Mouse (Mus musculus) heart, embryonic 12.5 days (tissue): ENCODE data around the gene Meis2. TPM values are rescaled to one million over a fixed set of nuclear protein-coding genes. Genes with fewer than 3 reads are reported as not detected.

Experiments
- ATAC-seq: fragments of 200-750 bp; cut with Nextera tagmentation; 2 replicates; pipeline ENCODE4 v1.8.0; 2017; ENCODE audit warnings: moderate TSS enrichment, moderate library complexity; ENCODE audit not compliant: insufficient number of reproducible peaks, low FRiP score
- H3K27ac ChIP-seq: fragments of 300-500 bp; sonication (generic); 2 replicates; pipeline ENCODE4 v1.5.1; 2016; ENCODE audit warnings: mild to moderate bottlenecking, moderate library complexity; ENCODE audit not compliant: poor library complexity, severe bottlenecking
- H3K27me3 ChIP-seq: fragments of 300-500 bp; sonication (generic); replicated peaks from 2 replicates; pipeline ENCODE4 v1.6.1; 2016; ENCODE audit warnings: mild to moderate bottlenecking, moderate library complexity
- H3K36me3 ChIP-seq: fragments of 300-500 bp; sonication (generic); 2 replicates; pipeline ENCODE4 v1.6.1; 2016; ENCODE audit warnings: mild to moderate bottlenecking, moderate library complexity
- H3K4me1 ChIP-seq: fragments of 300-500 bp; sonication (generic); replicated peaks from 2 replicates; pipeline ENCODE4 v1.6.1; 2016; ENCODE audit warnings: mild to moderate bottlenecking
- H3K4me2 ChIP-seq: fragments of 300-500 bp; sonication (generic); 2 replicates; pipeline ENCODE4 v1.6.1; 2016; ENCODE audit warnings: mild to moderate bottlenecking, moderate library complexity
- H3K4me3 ChIP-seq: fragments of 300-500 bp; sonication (generic); 2 replicates; pipeline ENCODE4 v1.5.1; 2016; ENCODE audit warnings: mild to moderate bottlenecking
- H3K9ac ChIP-seq: fragments of 300-500 bp; sonication (generic); 2 replicates; pipeline ENCODE4 v1.6.1; 2016; ENCODE audit warnings: mild to moderate bottlenecking, moderate library complexity
- H3K9me3 ChIP-seq: fragments of 300-500 bp; sonication (generic); replicated peaks from 2 replicates; pipeline ENCODE4 v1.6.1; 2016; ENCODE audit warnings: mild to moderate bottlenecking, moderate library complexity
- WGBS: fragments of 180-500 bp; shearing (Covaris S2); methylation state at CpG from one replicate; pipeline ENCODE4 v1.1.7; 2016; 5-methylcytosine and 5-hydroxymethylcytosine counted together
- polyA plus RNA-seq: library from polyadenylated mRNA; unstranded; fragments of >200 nt; fragmentation: Nextera tagmentation; extraction: Ambion mirVana; gene quantifications from 2 replicates; pipeline ENCODE4 v1.2.1, GENCODE M21; 2016

The Meis2 gene
- polyA plus RNA-seq, 1 experiment from 2014 or later = 49.9 TPM

DNA sequence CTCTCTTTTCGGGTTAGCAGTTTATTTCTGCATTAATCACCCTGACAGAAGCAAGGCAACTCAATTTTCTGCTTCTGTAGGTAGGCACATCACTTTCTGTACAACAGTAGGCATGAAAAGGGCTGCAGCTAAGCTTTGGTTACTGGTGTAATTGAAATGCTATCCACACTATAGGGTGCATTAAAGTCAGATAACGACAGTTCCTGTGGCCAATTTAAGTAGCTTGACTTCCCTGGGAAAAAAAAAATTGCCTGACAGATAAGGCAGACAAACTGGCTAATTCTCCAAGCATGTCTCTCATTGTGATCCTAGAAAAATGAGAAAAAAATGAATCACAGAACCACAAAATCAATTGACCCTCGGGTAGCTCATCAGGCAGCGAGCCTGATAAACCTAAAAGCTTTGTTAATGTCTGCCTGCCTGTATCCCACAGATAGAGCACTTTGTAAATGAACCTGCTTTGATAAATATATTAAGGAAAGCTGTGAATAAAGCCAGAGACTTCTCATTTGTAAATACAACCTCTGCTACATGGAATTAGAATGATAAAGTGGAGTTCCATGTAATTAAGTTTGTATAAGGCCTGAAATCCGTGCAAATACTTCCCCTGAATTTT is 145.2 kb downstream of the Meis2 start:
- ATAC-seq = no peak
- Histone ChIP-seq H3K9me3 (no peaks in the 10 kb centered on the region), H3K4me2 (no peak overlapping the region), H3K4me1 (peaks cover 52% of the 10 kb centered on the region), H3K27me3 (no peaks in the 10 kb centered on the region), H3K36me3 (peaks cover 23% of the 10 kb centered on the region), H3K4me3 (no peak overlapping the region), H3K9ac (no peak overlapping the region), H3K27ac (no peak overlapping the region)
- 53% methylated on average over 5 of the region's 5 CpGs for WGBS

- 71% methylated on average over 14 of the region's 14 CpGs for WGBS
- Histone ChIP-seq H3K27ac (no peak overlapping the region), H3K9ac (no peak overlapping the region), H3K9me3 (no peaks in the 10 kb centered on the region), H3K4me2 (no peak overlapping the region), H3K4me1 (peaks cover 57% of the 10 kb centered on the region), H3K36me3 (peaks cover 23% of the 10 kb centered on the region), H3K4me3 (no peak overlapping the region), H3K27me3 (no peaks in the 10 kb centered on the region)
- ATAC-seq = no peak
These were observed 146.2 kb downstream of the Meis2 start for GRCm38 (mm10) chr2:115919141-115920071.

DNA sequence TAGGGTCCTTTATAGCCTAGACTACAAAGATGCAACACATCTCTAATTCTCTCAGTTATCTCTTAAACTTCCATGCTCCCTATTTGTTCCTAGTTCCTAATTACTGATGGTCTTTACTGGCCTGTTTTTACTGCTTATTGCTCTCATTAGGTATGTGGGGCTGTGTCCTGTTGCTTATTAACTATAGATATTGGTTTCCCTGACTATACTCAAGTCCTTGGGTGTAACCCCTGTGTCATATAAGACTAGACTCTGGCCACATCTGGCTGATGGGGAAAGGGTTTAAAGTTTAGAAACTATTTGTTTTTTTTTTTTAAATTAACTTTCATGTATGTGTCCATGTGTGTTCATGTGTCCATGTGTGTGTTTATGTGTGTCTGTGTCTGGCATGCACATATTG is 147.1 kb downstream of the Meis2 start:
- no peak for ATAC-seq
- Histone ChIP-seq H3K4me3 (no peak overlapping the region), H3K9ac (no peak overlapping the region)

DNA sequence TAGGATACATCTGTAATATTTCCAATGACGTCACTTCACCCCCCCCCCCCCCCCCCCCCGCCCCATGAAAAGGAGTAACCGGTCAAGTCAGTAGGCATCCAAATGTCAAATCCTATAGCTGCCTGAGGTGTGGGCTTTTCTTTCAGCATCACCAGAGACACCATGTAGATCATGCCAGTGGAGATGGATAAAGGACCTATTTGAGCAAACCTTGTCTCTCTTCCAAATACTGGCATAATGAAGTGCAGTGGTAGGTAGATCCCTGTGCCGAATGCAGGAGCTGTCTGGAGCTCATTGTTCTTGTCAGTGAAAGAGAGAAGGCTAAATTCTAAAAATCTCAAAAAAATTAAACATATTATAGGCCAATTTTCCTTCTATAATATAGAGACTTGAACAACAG is 151.1 kb downstream of the Meis2 start:
- peaks cover 45% of the 10 kb centered on the region for H3K4me1 ChIP-seq
- H3K4me3 ChIP-seq = no peak overlapping the region
- ATAC-seq = no peak
- H3K27ac ChIP-seq = no peak overlapping the region
- no peak overlapping the region for H3K4me2 ChIP-seq
- H3K9me3 ChIP-seq = no peaks in the 10 kb centered on the region
- H3K27me3 ChIP-seq = no peaks in the 10 kb centered on the region
- H3K36me3 ChIP-seq = peaks cover 23% of the 10 kb centered on the region
- 49% methylated on average over 4 of the region's 4 CpGs for WGBS
- no peak overlapping the region for H3K9ac ChIP-seq

More for the DNA sequence above, 147.1 kb downstream of the Meis2 start:
- no peaks in the 10 kb centered on the region for H3K9me3 ChIP-seq
- H3K4me1 ChIP-seq = peaks cover 60% of the 10 kb centered on the region
- H3K36me3 ChIP-seq = peaks cover 23% of the 10 kb centered on the region
- no peaks in the 10 kb centered on the region for H3K27me3 ChIP-seq
- H3K4me2 ChIP-seq = no peak overlapping the region
- H3K27ac ChIP-seq = no peak overlapping the region

- Histone ChIP-seq H3K9me3 (no peaks in the 10 kb centered on the region), H3K4me1 (peaks cover 44% of the 10 kb centered on the region), H3K4me3 (no peak overlapping the region), H3K36me3 (peaks cover 12% of the 10 kb centered on the region; the same call in 1 of the 2 replicates), H3K4me2 (no peak overlapping the region), H3K9ac (no peak overlapping the region), H3K27ac (0 out of 2 replicates have a peak overlapping the region, but pooled peaks have one; percentile 47), H3K27me3 (no peaks in the 10 kb centered on the region)
- 25% methylated on average over 7 of the region's 7 CpGs for WGBS
- ATAC-seq = peak; percentile 51; the same call in 1 of the 2 replicates
These were observed 152.6 kb downstream of the Meis2 start for GRCm38 (mm10) chr2:115912948-115913529.

DNA sequence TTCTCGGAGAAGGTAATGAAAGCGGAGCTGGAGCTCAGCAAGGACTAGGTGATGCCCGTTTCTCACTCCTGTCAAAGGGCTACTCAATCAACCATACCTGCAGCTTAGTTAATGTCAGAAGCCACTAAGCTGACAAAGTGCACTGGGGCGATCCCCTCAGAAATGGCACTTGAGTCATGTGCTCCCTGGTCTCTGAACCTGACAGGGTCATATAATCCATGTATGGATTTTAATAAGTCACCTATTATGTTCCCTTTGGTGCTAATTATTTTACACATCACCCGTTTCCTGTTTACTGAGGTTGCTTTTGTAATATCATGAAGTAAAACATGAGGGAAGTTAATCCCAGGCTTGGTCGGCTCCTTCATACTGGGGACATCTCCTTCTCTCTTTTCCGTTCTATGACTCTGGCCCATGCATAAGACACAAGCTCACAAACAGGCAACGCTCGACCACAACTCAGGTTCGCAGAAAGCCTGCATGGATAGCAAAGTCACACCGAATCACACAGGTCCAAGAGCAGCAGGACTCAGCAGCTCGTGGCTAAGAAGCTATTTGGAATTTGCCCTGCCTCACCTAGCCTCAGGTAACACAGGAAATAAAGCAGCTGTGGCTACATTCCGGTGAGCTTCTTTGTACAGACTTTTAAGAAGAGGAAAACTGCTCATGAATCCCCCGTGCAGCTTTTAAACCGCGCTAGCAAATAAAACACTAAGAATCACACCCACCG is 153.6 kb downstream of the Meis2 start:
- peaks cover 44% of the 10 kb centered on the region for H3K4me1 ChIP-seq
- no peak overlapping the region for H3K4me3 ChIP-seq
- ATAC-seq = no peak
- H3K4me2 ChIP-seq = no peak overlapping the region
- H3K27me3 ChIP-seq = no peaks in the 10 kb centered on the region
- H3K27ac ChIP-seq = no peak overlapping the region; the same call in 1 of the 2 replicates
- H3K36me3 ChIP-seq = 0 out of 2 replicates have a peak, but pooled peaks cover 5% of the 10 kb centered on the region
- 83% methylated on average over 17 of the region's 17 CpGs for WGBS
- H3K9ac ChIP-seq = no peak overlapping the region
- no peaks in the 10 kb centered on the region for H3K9me3 ChIP-seq

- WGBS = 21% methylated on average over 4 of the region's 4 CpGs
These were observed 155.4 kb downstream of the Meis2 start for GRCm38 (mm10) chr2:115910217-115910616.

GRCm38 (mm10) chr2:115901007-115901406 is 164.6 kb downstream of the Meis2 start:
- peak overlapping the region; percentile 1; the same call in 1 of the 2 replicates for H3K4me2 ChIP-seq
- H3K9me3 ChIP-seq = no peaks in the 10 kb centered on the region
- peak overlapping the region; percentile 60 for H3K27ac ChIP-seq
- no peaks in the 10 kb centered on the region for H3K27me3 ChIP-seq
- H3K36me3 ChIP-seq = peaks cover 17% of the 10 kb centered on the region
- WGBS = 59% methylated on average over 6 of the region's 6 CpGs
- no peak overlapping the region for H3K9ac ChIP-seq
- no peak overlapping the region for H3K4me3 ChIP-seq
- ATAC-seq = no peak
- peaks cover 44% of the 10 kb centered on the region for H3K4me1 ChIP-seq

More at GRCm38 (mm10) chr2:115910217-115910616, 155.4 kb downstream of the Meis2 start:
- 0 out of 2 replicates have a peak overlapping the region, but pooled peaks have one; percentile 18 for H3K27ac ChIP-seq
- H3K4me1 ChIP-seq = peaks cover 33% of the 10 kb centered on the region
- H3K27me3 ChIP-seq = no peaks in the 10 kb centered on the region
- peak; percentile 40; the same call in 1 of the 2 replicates for ATAC-seq
- no peaks in the 10 kb centered on the region for H3K9me3 ChIP-seq
- H3K36me3 ChIP-seq = no peaks in the 10 kb centered on the region; the same call in 1 of the 2 replicates
- no peak overlapping the region for H3K4me2 ChIP-seq
- no peak overlapping the region for H3K4me3 ChIP-seq
- no peak overlapping the region for H3K9ac ChIP-seq

GRCm38 (mm10) chr2:115897559-115897958 is 168.1 kb downstream of the Meis2 start:
- H3K27ac ChIP-seq = no peak overlapping the region
- peaks cover 71% of the 10 kb centered on the region for H3K4me1 ChIP-seq
- H3K36me3 ChIP-seq = peaks cover 12% of the 10 kb centered on the region; the same call in 1 of the 2 replicates
- H3K4me3 ChIP-seq = no peak overlapping the region
- 77% methylated on average over 5 of the region's 5 CpGs for WGBS
- H3K9ac ChIP-seq = no peak overlapping the region
- no peaks in the 10 kb centered on the region for H3K9me3 ChIP-seq
- no peak overlapping the region for H3K4me2 ChIP-seq
- no peak for ATAC-seq
- H3K27me3 ChIP-seq = no peaks in the 10 kb centered on the region

GRCm38 (mm10) chr2:115897001-115897400 is 168.6 kb downstream of the Meis2 start:
- 22% methylated on average over 2 of the region's 2 CpGs for WGBS
- H3K9ac ChIP-seq = no peak overlapping the region
- peaks cover 9% of the 10 kb centered on the region; the same call in 1 of the 2 replicates for H3K36me3 ChIP-seq
- H3K27me3 ChIP-seq = no peaks in the 10 kb centered on the region
- peaks cover 73% of the 10 kb centered on the region for H3K4me1 ChIP-seq
- no peak overlapping the region for H3K4me2 ChIP-seq
- no peaks in the 10 kb centered on the region for H3K9me3 ChIP-seq
- H3K27ac ChIP-seq = no peak overlapping the region
- no peak for ATAC-seq
- H3K4me3 ChIP-seq = no peak overlapping the region
